Mouse (Mus musculus) kidney, adult 11 months (tissue): ENCODE data around the gene Trmt44.

Experiments
- DNase-seq: peaks from one replicate; pipeline ENCODE4 v3.0.0; 2022

The Trmt44 gene

DNA sequence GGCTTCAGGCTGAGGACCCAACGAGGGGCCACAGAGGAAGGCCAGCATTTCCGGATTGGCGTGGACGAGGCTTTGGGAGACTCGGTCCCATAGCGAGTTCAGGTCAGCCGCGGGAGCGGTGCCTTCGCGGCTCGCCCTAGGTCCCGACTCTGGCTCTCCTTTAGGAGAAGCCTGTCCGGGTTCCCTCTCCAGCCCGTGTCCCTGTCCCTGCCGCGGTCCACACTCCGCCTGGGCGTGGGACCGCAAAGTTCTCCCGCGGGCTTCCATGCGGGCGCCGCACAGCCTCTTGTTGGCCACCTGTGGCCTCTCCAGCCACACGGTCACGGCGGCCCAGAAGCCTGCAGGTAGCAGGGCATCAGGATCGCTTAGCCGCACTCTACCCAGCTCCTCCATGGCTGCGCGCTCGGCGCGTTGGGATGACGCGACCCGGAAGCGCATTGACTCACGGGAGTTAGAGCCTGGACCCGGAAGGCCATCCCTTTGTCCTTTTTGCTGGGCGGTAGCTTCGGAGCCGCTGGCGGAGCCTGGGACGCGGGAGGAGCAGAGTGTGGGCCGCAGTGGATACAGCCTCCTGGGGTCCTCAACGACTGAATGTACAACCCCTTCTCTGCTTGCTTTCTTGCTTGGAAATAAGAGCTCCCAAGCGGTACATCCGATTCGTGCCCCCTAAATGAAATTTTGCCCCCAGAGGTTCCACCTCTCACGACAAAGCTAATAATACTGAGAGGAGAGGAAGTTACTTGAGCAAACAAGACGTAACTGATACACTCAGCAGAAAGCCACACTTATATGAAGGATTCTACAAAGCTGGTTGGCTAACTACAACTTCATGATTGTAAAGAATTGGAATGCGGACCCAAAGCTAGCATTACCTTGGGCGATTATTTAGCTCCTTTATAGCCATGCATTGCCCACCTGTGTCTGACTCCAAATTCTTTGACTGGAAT is at the start of gene Trmt44:
Gene Trmt44 (minus strand): TSS at position 418 of the 947 bp plus-strand sequence.
- DNase-seq = peak; percentile 89

DNA sequence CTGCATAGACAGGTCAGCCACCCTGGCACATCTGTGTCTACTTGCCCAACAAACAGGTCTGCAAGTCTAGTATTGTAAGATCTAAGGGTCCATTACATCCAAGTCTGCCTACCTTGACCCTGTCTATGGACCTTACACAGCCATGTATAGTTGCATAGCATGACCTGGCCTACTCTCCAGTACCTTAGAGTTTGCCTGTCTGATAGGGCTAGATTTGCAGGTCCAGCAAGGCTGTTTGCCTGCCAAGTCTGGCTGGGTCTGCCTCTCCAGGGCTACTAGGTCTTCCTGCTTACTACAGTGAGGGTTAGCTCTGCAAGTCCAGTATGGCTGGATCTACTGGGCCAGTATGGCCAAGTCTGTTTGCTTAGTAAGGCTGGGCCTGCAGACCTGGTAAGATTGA is 49.0 kb upstream of the Trmt44 start:
- no peak for DNase-seq

DNA sequence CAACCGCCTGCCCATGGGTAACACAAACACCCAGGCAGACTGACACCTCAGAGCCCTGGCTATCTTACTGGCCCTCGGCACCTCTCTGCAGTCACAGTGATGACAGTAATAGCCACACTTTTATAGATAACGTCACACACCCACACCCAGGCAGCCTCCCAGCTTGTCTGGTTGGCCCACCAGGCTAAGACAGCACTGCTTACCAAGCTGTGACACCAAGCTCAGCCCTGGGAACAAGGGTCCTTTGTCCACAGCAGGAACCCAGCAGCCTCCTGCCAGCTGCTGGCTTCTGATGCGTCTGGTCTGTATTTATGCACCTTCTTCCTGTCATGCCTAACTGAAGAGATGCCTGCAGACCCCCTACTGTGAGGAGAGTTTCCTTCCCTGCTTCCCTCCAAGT is 46.2 kb upstream of the Trmt44 start:
- no peak for DNase-seq

DNA sequence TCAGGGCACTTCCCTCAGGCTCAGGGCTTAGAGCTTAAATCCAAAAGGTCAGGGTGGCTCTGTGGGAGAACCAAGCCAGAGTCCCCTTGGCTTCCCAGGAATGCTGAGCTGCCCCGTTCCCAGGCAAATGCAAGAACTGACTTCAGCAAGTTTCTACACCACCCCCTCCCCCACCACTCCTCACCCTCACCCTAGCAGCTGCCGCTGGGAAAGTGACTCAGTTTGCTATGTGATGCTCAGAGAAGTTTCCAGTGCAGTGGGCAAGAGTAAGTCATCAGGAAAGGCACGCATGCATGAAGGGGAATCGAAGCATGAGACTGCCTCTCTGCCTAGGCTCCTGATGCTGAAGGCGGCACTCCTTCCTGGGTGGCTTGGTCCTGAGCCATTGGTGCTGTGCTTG is 42.1 kb upstream of the Trmt44 start:
- DNase-seq = no peak

DNA sequence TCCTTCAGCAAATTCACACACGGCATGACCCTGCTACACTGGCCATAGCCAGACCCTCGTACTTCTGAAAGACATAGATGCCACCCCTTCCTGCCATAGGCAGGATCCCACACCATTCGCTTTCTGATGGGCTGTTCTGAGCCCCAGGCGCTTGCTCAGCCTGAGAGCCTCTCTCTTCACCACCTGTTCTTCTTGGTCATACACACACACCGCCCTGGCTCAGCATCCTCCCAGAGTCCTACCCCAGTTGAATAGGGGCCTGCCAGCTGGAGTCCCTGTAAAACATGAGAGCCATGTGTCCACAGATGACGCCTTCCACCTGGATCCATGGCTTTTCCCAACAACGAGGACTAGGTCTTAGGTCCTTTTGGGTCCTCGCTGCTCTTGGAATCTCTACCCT is 37.9 kb upstream of the Trmt44 start:
- no peak for DNase-seq

DNA sequence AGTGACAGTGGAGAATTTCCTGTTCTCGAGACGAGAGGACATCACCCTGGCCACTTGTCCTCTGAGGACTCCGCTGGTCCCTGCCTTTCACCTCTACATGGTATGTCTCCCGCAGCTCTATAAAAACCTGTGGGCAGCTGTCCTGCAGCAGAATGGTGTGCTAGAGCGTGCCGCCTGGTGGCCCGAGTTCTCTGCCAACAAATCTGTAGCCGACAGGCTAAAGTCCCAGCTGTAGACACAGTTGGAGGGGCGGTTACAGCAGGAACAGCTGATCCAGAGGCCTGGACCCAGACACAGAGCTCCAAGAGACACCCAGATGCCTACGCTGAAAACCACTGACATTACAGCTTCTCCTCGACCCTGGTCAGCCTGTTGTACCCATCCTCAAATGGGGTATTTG is 37.0 kb upstream of the Trmt44 start:
- no peak for DNase-seq

DNA sequence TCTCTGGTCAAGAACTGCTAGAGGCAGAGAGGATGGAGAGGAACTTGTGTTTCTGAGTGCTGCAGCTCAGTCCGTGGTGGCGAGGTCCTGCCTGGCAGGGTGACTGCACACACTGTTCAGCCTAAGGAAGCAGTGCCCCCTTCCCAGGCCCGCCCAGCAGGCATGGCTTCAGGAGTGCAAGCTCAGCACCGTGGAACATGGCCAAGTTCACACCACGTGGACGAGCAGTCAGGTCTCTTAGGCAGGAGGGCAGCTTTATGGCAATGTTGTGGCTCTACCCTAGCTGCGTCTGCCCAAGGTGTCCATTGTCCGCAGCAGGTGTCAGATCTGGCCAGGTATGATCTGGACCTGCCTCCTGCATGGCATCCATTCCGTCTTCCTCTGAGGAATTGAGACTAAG is 36.3 kb upstream of the Trmt44 start:
- peak; percentile 69 for DNase-seq

DNA sequence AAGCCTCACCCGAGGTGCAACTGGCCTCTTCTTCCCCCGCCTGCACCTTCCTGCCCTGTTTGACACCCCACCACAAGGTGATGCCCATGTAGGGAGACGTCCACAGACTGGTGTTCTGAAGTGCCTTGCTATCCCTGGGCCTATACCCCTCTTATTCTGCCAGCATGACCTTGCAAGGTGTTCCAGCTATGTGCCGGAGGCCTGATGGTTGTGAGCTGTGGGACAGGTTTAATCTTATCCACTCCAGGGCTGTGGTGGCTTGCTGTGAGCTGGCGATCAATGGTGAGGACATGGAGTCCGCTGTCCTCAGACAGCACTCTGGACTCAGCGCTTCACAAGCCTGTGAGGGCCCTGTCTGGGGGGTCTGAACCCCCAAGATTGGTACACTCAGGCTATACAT is 35.5 kb upstream of the Trmt44 start:
- DNase-seq = no peak

DNA sequence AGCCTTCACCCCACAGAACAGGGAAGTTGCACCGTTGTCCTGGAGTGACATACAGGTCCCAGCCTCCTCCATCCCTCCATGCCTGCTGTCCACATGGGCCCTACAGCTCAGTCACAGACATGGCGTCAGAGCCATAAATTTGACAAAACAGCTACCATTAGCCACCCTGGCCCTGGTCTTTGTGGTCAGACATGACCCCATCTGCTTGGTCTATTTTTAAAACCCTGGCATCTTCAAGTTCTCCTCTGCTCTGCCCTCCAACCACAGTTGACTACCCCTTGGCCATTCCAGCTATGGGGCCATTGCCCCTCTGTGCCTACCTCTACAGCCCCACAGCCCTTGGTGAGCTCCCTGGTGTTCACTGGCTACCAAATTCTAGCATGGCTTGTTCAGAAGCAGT is 35.1 kb upstream of the Trmt44 start:
- no peak for DNase-seq

DNA sequence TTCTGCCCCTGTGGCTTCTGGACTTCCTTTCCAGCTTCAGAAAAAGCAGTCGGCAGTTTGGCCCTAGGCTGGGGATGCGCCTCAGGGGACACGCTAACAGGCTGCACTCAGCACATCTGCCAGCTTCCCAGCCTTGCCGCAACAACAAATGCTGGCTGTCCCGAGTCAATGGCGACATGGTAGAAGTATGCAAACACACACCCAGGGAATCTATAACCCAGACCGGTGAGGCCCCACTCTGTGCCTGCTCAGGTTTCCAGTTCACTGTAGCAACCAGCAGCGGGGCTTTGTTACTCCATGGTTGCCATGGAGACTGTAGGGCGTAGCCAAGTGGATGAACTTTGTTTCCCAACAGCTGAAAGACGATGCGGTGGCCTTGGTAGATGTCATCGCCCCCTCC is 34.5 kb upstream of the Trmt44 start:
- DNase-seq = no peak

DNA sequence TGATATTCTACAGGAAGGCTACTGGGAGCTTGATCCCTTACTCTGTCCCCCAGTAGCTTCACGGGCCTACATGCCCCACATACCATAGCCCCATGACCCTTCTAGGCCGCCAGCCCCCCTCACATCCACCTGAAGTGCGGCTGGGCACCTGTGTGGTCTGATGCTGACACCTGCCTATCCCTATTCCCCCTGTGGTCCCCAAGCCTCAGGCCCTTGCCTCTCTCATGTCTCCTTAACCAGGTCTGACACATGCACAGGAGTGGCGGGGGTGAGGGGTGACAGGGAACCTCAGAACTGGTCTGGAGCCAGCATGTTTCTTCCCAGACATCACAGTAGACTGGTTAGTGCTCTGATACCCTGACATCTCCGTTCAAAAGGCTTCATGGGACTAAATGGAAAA is 33.7 kb upstream of the Trmt44 start:
- DNase-seq = no peak

DNA sequence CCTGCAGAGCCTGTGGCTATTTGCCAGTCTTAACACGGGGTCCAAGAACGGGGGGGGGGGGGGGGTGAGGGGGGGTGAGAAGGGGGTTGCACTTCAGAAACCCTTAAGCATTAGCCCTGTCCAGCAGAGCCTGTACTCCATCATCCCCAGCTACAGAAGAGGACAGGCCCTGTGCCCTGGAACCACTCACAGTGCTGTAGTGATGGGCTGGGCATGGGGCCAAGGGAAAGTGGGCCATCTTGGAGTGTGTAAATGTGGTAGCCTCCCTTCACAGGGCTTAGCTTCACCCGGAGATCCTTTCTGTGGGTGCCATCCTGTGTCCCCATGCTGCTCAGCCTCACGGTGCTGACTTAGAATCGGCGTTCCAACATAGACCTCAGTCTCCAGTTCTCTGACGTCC is 32.9 kb upstream of the Trmt44 start:
- DNase-seq = no peak

DNA sequence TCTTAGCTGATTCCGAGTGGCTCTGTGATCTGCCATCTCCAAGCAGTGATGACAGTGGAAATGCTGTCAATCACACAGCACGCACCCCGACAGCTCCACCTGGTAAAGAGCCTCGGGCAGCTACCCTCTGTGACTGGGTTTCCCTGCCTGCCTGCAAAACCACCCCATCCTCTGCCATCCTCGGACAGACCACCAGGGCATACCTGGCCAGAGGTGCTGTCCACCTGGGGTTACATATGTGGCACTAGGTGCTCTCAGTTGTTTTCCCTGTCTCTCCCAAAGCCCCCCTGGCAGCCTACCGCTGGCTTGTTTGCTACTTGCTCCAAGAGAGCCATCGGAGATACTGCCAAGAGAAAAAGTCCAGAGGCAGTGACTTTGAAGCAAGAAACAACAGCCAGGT is 31.9 kb upstream of the Trmt44 start:
- DNase-seq = no peak

DNA sequence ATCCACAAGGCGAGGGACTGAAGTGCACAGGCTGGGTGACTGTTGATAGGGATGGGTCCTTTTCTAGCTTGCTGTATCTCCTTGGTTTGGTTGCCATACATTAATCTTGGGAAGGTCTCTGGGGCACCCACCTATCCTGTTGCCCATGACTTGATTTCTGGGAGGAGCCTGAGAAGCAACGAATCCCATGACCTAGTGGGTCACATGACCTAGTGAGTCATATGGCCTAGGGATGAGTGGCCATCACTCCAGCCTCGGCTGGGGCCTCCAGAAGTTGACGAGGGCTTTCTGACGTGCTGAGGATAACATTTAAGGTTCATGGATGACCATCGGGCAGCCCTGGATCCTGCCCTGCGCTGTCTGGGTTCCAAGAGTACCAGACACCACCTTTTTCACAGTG is 30.5 kb upstream of the Trmt44 start:
- no peak for DNase-seq

DNA sequence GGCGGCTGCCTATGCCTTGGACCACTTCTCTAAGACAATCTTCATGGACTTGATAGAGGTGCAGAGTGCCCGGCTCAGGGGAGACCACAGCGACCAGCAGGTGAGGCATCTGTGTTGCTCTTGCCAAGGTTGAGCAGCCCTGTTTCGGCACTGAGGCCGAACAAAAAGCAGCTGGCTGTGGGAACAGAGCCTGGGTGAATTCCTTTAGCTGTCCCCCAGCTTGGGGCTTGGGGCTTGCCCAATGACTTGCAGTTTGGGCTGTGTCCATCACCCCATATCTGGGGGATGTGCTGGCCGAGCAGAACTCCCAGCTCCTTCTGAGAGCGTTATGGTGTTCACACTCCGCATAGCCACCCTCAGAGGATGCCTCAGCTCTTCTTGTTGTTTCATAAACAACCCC is 26.7 kb upstream of the Trmt44 start:
- DNase-seq = no peak

DNA sequence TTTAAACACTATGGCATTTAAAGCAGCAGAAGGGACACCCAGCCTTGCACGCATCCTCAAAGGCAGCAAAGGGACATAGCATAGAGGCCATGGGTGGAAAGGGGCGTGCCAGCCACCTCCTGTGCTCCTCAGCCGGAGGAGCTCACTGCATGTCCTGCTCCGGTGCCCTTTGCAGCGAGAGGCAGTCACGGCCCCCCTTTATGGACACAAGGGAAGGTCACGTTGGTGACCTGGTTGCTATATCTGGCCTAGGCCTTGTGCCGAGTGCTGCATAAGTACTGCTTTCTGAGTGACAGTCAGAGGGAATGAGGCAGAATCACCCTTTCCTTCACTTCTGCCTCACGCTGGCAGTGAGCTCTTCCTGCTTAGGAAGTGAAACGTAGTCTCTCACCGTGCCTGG is 25.4 kb upstream of the Trmt44 start:
- no peak for DNase-seq

DNA sequence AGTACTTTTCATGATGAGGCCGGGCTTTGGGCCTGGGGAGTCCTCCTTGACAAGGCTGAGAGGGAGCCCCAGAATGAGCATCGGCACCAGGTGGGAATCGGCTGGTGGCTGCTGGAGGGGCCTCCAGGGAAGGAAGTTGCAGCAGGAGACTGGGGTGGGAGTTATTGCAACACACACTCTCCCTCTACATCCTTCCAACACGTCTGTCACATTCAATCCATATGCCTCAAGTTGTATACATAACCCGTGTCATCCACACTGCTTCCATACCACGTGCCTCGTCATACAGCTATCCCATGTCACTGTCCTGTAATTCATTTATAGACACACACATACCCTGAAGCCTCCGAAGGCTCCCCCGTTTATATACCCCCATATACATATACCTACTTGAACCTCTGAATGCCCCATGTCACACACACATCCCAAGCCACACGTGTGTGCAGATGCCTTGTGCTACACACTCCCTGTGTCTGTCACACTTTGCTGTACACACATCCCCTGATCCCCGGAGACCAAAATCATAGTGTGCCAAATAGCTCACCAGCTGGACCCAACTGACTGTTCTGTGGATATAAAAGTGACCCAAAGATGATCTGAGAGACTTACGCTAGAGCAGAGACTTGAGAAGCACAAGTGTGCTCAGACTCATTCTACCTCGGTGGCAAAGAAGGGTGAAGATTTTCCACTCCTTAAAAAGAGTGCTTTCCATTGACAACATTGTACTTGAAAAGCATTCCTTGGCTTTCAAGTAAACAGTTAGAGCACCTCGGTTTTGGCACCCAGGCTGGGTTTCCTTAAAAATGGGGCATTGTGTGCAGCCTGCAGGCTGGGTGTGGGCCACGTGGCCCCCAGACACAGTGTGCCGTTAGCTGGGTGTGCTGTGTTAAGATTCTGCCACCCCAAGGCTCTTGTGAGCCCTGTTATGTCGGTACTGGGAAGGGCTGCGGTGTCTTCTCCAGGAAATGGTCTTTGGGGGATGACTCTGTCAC is 21.6 kb upstream of the Trmt44 start:
- DNase-seq = no peak

DNA sequence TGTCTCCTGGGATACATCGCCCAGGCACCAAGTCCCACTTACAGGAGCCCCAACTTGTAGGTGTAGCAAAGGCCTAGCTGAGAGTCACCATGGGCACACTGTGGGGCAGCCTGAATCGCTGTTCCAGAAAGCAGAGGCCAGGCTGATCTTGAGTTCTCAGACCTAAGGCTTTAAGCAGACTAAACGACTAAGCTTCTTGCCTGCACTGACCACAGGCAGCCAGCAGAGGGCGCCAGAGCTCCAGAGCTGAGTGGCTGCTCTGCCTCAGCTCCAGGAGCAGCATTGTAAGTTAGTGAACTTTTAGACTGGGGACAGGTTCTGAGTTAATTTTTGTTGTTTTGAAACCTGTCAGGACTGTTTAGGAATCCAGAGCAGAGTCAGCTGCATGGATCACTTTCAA is 20.8 kb upstream of the Trmt44 start:
- peak; percentile 65 for DNase-seq

DNA sequence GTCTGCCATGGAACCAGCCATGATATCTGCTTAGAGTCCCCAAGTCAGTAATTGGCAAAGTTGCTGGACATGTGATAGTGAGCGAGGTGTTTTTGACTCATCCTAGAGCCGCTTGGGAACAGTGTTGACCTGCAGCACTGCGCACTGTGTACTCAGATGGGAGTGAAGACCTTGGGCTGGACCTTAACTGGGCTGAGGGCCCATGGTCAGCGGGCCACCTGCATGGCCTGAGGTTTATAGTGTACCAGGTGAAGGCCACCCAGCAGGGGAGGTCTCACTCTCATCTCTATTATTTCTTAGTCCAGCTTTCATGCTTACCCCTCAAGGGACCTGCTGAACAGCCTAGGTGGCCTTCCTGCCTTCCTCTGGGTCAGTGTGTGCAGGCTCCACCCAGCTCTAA is 19.9 kb upstream of the Trmt44 start:
- no peak for DNase-seq

DNA sequence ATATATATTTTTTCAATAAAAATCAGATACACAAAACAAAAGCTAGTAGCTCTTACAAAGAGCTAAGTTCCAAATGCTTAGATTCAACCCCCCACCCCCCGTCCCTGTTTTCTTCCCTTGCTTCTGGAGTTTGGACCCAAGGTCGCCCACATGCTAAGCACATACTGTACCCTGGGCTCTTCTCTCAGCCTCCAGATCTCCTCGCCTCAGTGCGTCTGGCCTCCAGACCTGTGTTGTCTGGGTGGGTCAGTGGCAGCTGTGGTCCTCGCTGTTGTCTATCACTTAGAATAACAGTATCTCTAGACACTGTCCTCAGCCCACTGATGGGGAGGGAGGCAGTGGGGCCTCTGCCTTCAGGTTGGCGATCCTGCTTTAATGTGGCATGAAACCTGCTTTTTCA is 18.4 kb upstream of the Trmt44 start:
- DNase-seq = peak; percentile 76

DNA sequence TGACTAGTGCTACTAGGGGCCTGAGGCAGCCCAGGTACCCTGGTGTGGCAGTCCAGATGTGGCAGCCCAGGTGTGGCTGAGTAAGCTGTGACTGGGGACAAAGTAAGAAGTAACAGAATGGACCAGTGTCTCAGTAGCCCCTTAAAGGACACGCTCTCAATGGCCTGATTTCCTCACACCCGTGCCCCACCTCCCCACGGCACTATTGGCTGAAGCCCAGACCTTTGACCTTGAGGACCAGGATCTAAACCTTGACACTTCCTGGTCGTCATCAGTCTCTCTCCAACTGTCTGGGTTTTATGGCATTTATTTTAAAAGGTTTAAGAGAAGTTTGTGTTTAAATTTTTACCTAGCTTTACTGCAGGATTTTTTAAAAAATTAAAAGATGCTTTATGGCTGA is 18.0 kb upstream of the Trmt44 start:
- DNase-seq = no peak

DNA sequence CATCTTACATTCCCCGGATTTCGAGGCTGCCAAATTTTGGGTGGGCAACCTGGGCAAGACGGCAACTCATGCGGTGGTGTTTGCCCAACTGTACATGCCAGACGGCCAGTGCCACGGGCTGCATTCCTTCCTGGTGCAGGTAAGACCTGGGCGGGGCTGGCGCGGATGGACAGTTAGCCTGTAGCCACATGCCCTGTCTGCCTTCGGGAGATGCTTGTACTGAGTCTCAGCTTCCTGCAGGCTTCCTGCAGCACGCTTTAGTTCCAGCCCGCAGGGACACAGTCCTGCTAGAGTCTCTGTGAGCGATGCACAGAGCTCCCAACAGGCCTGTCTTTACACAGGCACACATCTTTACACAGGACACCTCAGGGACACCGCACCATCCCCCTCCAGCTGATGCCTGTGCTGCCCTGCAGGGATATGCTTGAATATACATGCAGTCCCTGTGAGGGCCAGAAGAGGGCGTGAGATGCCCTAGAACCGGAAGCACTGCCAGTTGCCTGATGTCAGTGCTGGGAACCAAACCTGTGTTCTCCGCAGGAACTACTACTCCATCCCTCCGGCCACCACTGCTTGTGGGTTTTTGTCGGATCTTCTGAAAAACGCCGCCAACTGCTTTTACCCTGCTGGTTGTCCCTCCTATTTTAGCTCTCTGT is 17.3 kb upstream of the Trmt44 start:
- DNase-seq = no peak

DNA sequence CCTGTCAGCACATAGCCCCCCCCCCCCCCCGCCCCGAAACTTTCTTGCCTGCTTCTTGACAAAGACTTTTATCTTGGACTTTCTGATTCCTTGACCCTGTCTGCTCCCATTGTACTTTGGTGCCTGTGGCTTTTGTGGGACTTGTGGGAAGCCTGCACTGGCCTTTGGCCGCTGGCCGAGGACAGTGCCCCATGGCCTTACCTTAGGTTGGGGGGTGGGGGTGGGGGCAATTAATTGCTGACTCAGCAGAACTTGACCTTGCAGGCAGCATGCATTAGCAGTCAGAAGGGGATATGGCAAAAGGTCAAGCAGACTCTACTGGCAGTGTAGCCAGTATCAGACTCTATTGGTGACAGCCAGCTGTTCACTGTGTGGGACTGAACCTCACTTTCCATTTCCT is 16.6 kb upstream of the Trmt44 start:
- peak; percentile 57 for DNase-seq
